25 mouse cellular contexts compared by ENCODE assay signal in the genomic region with DNA sequence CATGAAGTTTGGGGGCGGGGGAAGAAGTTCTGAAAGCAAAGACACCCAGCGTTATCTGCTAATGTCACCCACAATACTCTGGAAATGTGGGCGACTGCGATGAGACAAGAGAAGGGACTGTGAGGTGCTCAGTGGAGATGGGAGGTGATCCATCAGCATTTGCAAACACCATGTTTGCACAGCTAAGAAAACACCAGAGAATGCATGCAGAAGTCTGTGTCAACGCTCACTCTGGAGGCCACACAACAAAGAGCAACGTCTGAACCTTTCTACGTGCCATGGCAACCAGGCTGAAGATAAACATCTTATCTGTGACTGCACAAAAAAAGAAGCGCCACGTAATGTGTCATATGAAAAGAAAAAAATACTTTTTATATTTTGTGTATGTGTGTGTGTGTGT. TPM values are rescaled to one million over a fixed set of nuclear protein-coding genes. Genes with fewer than 3 reads are reported as not detected.
A peak's percentile ranks its signal among the peaks of the same experiment; 100 is the strongest.
DNase-seq lines count a peak whose midpoint lies in the region; ATAC-seq and TF ChIP-seq lines count a peak whose summit lies in the region.
"Had no signal": no experiment of that assay in that cellular context is flagged by ENCODE, and none has a peak within 500 bp of the region (broad histone marks: within the 10 kb centered on the region; RNA-seq: fewer than 3 reads in every experiment).

No protein-coding gene starts in this region.

- TF ChIP-seq EP300 in liver, embryonic 14.5 days (IDR thresholded peaks at IDR 0.05; ENCODE audit: low read depth): peak; percentile 81

- TF ChIP-seq CTCF in liver, embryonic 14.5 days (IDR thresholded peaks at IDR 0.05; ENCODE audit: low read depth): no peak

- 72% methylated on average over 9 of the region's 9 CpGs for WGBS in midbrain, embryonic 11.5 days
- WGBS in midbrain, embryonic 15.5 days: 73% methylated on average over 9 of the region's 9 CpGs
- WGBS in liver, embryonic 14.5 days (ENCODE audit: insufficient replicate concordance): 27% methylated on average over 9 of the region's 9 CpGs
- 75% methylated on average over 9 of the region's 9 CpGs for WGBS in hindbrain, embryonic 13.5 days
- WGBS in hindbrain, embryonic 11.5 days: 70% methylated on average over 9 of the region's 9 CpGs

- H3K9ac ChIP-seq in midbrain, embryonic 11.5 days (ENCODE audit: low read length): no peak overlapping the region
- no peak overlapping the region for H3K9ac ChIP-seq in midbrain, embryonic 15.5 days
- H3K9ac ChIP-seq in liver, embryonic 14.5 days (replicated peaks): no peak overlapping the region
- no peak overlapping the region for H3K9ac ChIP-seq in hindbrain, embryonic 13.5 days
- no peak overlapping the region for H3K9ac ChIP-seq in hindbrain, embryonic 11.5 days (ENCODE audit: low read depth, low read length)
- H3K9ac ChIP-seq: embryonic facial prominence, embryonic 12.5 days; forebrain, postnatal 0 days; kidney, embryonic 15.5 days; limb, embryonic 13.5 days; lung, embryonic 15.5 days; midbrain, embryonic 12.5 days; neural tube, embryonic 13.5 days had no signal

- no peaks in the 10 kb centered on the region for H3K4me1 ChIP-seq in midbrain, embryonic 11.5 days (ENCODE audit: control insufficient read depth, insufficient read depth, low read length)
- H3K4me1 ChIP-seq in midbrain, embryonic 15.5 days: no peaks in the 10 kb centered on the region
- H3K4me1 ChIP-seq in liver, embryonic 14.5 days (replicated peaks; ENCODE audit: control insufficient read depth in 2 of 2, insufficient read depth in 2 of 2, low read length in 1 of 2): peaks cover 21 to 35% of the 10 kb centered on the region in 2 experiments
- H3K4me1 ChIP-seq in hindbrain, embryonic 13.5 days (replicated peaks): no peaks in the 10 kb centered on the region
- no peaks in the 10 kb centered on the region for H3K4me1 ChIP-seq in hindbrain, embryonic 11.5 days (replicated peaks; ENCODE audit: control insufficient read depth, insufficient read depth, low read length)
- H3K4me1 ChIP-seq: embryonic facial prominence, embryonic 12.5 days; kidney, embryonic 15.5 days; lung, embryonic 15.5 days; midbrain, embryonic 12.5 days; neural tube, embryonic 13.5 days had no signal

- no peaks in the 10 kb centered on the region for H3K9me3 ChIP-seq in midbrain, embryonic 11.5 days (ENCODE audit: control insufficient read depth, low read length)
- H3K9me3 ChIP-seq in midbrain, embryonic 15.5 days: no peaks in the 10 kb centered on the region
- no peaks in the 10 kb centered on the region for H3K9me3 ChIP-seq in liver, embryonic 14.5 days (ENCODE audit: control insufficient read depth, low read length)
- H3K9me3 ChIP-seq in hindbrain, embryonic 13.5 days: no peaks in the 10 kb centered on the region
- no peaks in the 10 kb centered on the region for H3K9me3 ChIP-seq in hindbrain, embryonic 11.5 days (ENCODE audit: control insufficient read depth, low read length)
- H3K9me3 ChIP-seq: embryonic facial prominence, embryonic 12.5 days; kidney, embryonic 15.5 days; limb, embryonic 13.5 days; lung, embryonic 15.5 days; midbrain, embryonic 12.5 days; neural tube, embryonic 13.5 days had no signal

- no peaks in the 10 kb centered on the region for H3K27me3 ChIP-seq in midbrain, embryonic 11.5 days (ENCODE audit: control insufficient read depth, insufficient read depth, low read length)
- no peaks in the 10 kb centered on the region for H3K27me3 ChIP-seq in midbrain, embryonic 15.5 days (replicated peaks)
- H3K27me3 ChIP-seq in liver, embryonic 14.5 days (ENCODE audit: control insufficient read depth, insufficient read depth, low read length): no peaks in the 10 kb centered on the region
- 0 out of 2 replicates have a peak, but pooled peaks cover 4% of the 10 kb centered on the region for H3K27me3 ChIP-seq in hindbrain, embryonic 13.5 days
- H3K27me3 ChIP-seq in hindbrain, embryonic 11.5 days (ENCODE audit: control insufficient read depth, insufficient read depth, low read length): no peaks in the 10 kb centered on the region
- H3K27me3 ChIP-seq: embryonic facial prominence, embryonic 12.5 days; kidney, embryonic 15.5 days; lung, embryonic 15.5 days; midbrain, embryonic 12.5 days; neural tube, embryonic 13.5 days had no signal

- H3K4me3 ChIP-seq in midbrain, embryonic 11.5 days (ENCODE audit: low read depth, low read length): no peak overlapping the region
- H3K4me3 ChIP-seq in midbrain, embryonic 15.5 days: no peak overlapping the region
- peak overlapping the region; percentile 15 to 18; a peak in 2 of 4 replicates for H3K4me3 ChIP-seq in liver, embryonic 14.5 days (ENCODE audit: insufficient read depth in 1 of 2, low read depth in 2 of 2, low read length in 2 of 2)
- H3K4me3 ChIP-seq in hindbrain, embryonic 13.5 days: no peak overlapping the region
- H3K4me3 ChIP-seq in hindbrain, embryonic 11.5 days (ENCODE audit: low read depth, low read length): no peak overlapping the region
- H3K4me3 ChIP-seq: embryonic facial prominence, embryonic 12.5 days; kidney, embryonic 15.5 days; limb, embryonic 13.5 days; lung, embryonic 15.5 days; midbrain, embryonic 12.5 days; neural tube, embryonic 13.5 days had no signal

- ATAC-seq in midbrain, embryonic 11.5 days (ENCODE audit: low FRiP score): peak; percentile 65
- ATAC-seq in midbrain, embryonic 15.5 days (replicated peaks): no peak
- peak; percentile 79 for ATAC-seq in erythroblast, adult 5-6 weeks (replicated peaks; ENCODE audit: low FRiP score, poor library complexity, severe bottlenecking)
- ATAC-seq in liver, embryonic 14.5 days (ENCODE audit: insufficient read depth): peak; percentile 82
- no peak for ATAC-seq in hindbrain, embryonic 13.5 days (ENCODE audit: low FRiP score)
- ATAC-seq in activated CD4-positive, CD25-positive, alpha-beta regulatory T cell, adult 4 months: no peak
- ATAC-seq in hindbrain, embryonic 11.5 days (ENCODE audit: low FRiP score): no peak
- ATAC-seq: forebrain, postnatal 0 days; hindbrain, postnatal 0 days; intestine, postnatal 0 days had no signal

- no peak overlapping the region for H3K4me2 ChIP-seq in midbrain, embryonic 11.5 days
- H3K4me2 ChIP-seq in midbrain, embryonic 15.5 days: no peak overlapping the region
- H3K4me2 ChIP-seq in liver, embryonic 14.5 days (ENCODE audit: low read depth): peak overlapping the region; percentile 60
- H3K4me2 ChIP-seq in hindbrain, embryonic 13.5 days: no peak overlapping the region
- no peak overlapping the region for H3K4me2 ChIP-seq in hindbrain, embryonic 11.5 days (replicated peaks; ENCODE audit: low read depth, low read length)
- H3K4me2 ChIP-seq: embryonic facial prominence, embryonic 12.5 days; heart, embryonic 11.5 days; kidney, embryonic 15.5 days; limb, embryonic 13.5 days; lung, embryonic 15.5 days; midbrain, embryonic 12.5 days; neural tube, embryonic 13.5 days had no signal

- H3K27ac ChIP-seq in midbrain, embryonic 11.5 days (ENCODE audit: low read depth, low read length): no peak overlapping the region
- H3K27ac ChIP-seq in midbrain, embryonic 15.5 days: no peak overlapping the region
- peak overlapping the region; percentile 58 for H3K27ac ChIP-seq in liver, embryonic 14.5 days
- no peak overlapping the region for H3K27ac ChIP-seq in hindbrain, embryonic 13.5 days
- H3K27ac ChIP-seq in hindbrain, embryonic 11.5 days (ENCODE audit: low read depth, low read length): no peak overlapping the region
- H3K27ac ChIP-seq: embryonic facial prominence, embryonic 12.5 days; hindbrain, postnatal 0 days; kidney, embryonic 15.5 days; limb, embryonic 13.5 days; lung, embryonic 15.5 days; midbrain, embryonic 12.5 days; neural tube, embryonic 13.5 days had no signal

- peak; percentile 56 for DNase-seq in midbrain, embryonic 11.5 days (ENCODE audit: low spot score, missing footprints)
- peak; percentile 65 to 75 (median 73) for DNase-seq in liver, embryonic 14.5 days (ENCODE audit: low read depth in 3 of 3, low spot score in 3 of 3)
- no peak for DNase-seq in hindbrain, embryonic 11.5 days (ENCODE audit: low spot score)
- DNase-seq: cerebellum, adult 11-12 months; cerebellum, postnatal 25 days; forebrain, postnatal 0 days; heart, postnatal 10 days; lung, postnatal 4 days; right cerebral cortex, adult 18-20 months; thymus, postnatal 25 days had no signal

- no peaks in the 10 kb centered on the region for H3K36me3 ChIP-seq in midbrain, embryonic 11.5 days (ENCODE audit: control insufficient read depth, insufficient read depth, low read length)
- H3K36me3 ChIP-seq in midbrain, embryonic 15.5 days (replicated peaks): no peaks in the 10 kb centered on the region
- no peaks in the 10 kb centered on the region for H3K36me3 ChIP-seq in liver, embryonic 14.5 days (replicated peaks; ENCODE audit: control insufficient read depth, insufficient read depth, low read depth)
- no peaks in the 10 kb centered on the region for H3K36me3 ChIP-seq in hindbrain, embryonic 13.5 days
- H3K36me3 ChIP-seq in hindbrain, embryonic 11.5 days (ENCODE audit: control insufficient read depth, insufficient read depth, low read length): no peaks in the 10 kb centered on the region
- H3K36me3 ChIP-seq: embryonic facial prominence, embryonic 12.5 days; kidney, embryonic 15.5 days; limb, embryonic 13.5 days; lung, embryonic 15.5 days; midbrain, embryonic 12.5 days; neural tube, embryonic 13.5 days had no signal

RNA-seq across cellular contexts. Expression of gene Pkd1l1, which starts 2.6 kb away (rescaled TPM):
- polyA plus RNA-seq in midbrain, embryonic 11.5 days (2014; fragmentation: Nextera tagmentation; extraction: Ambion mirVana): not detected in 2 replicates
- polyA plus RNA-seq in midbrain, embryonic 15.5 days (2015; fragmentation: Nextera tagmentation; extraction: Ambion mirVana): 0.27 and 0.28 TPM in 2 replicates
- 0.77 TPM in 1 of 2 replicates, not detected in the other for total RNA-seq in erythroblast, adult 5-6 weeks (2015; ENCODE audit: low replicate concordance)
- total RNA-seq in erythroblast, adult 5-6 weeks (2017; ENCODE audit: low replicate concordance): 2.0 and 3.5 TPM in 2 replicates
- polyA plus RNA-seq in liver, embryonic 14.5 days (2012; rRNA removed): 0.22 and 0.23 TPM in 2 replicates
- polyA plus RNA-seq in liver, embryonic 14.5 days (2014; fragmentation: Nextera tagmentation; extraction: Ambion mirVana): 0.08 and 0.11 TPM in 2 replicates
- 0.08 and 0.10 TPM in 2 replicates for polyA plus RNA-seq in hindbrain, embryonic 13.5 days (2015; fragmentation: Nextera tagmentation; extraction: Ambion mirVana)
- polyA plus RNA-seq in activated CD4-positive, CD25-positive, alpha-beta regulatory T cell, adult 4 months (2017; shearing (Covaris generic)): not detected
- 0.07 TPM in 1 of 2 replicates, not detected in the other for polyA plus RNA-seq in hindbrain, embryonic 11.5 days (2014; fragmentation: Nextera tagmentation; extraction: Ambion mirVana)
- total RNA-seq: gastrocnemius, postnatal 4 days; heart, postnatal 10 days; layer of hippocampus, postnatal 25 days had no signal
- polyA plus RNA-seq: heart, embryonic 11.5 days; intestine, postnatal 0 days had no signal

RNA-seq across cellular contexts. Expression of gene Hus1, which starts 40.5 kb away (rescaled TPM):
- polyA plus RNA-seq in midbrain, embryonic 11.5 days (2014; fragmentation: Nextera tagmentation; extraction: Ambion mirVana): 22.0 and 22.6 TPM in 2 replicates
- 7.9 and 9.2 TPM in 2 replicates for polyA plus RNA-seq in midbrain, embryonic 15.5 days (2015; fragmentation: Nextera tagmentation; extraction: Ambion mirVana)
- total RNA-seq in erythroblast, adult 5-6 weeks (2015; ENCODE audit: low replicate concordance): 4.4 and 5.0 TPM in 2 replicates
- 5.2 and 9.3 TPM in 2 replicates for total RNA-seq in erythroblast, adult 5-6 weeks (2017; ENCODE audit: low replicate concordance)
- 6.7 and 7.8 TPM in 2 replicates for polyA plus RNA-seq in liver, embryonic 14.5 days (2012; rRNA removed)
- polyA plus RNA-seq in liver, embryonic 14.5 days (2014; fragmentation: Nextera tagmentation; extraction: Ambion mirVana): 8.8 and 9.6 TPM in 2 replicates
- 9.7 and 9.9 TPM in 2 replicates for polyA plus RNA-seq in hindbrain, embryonic 13.5 days (2015; fragmentation: Nextera tagmentation; extraction: Ambion mirVana)
- 1 to 10 TPM; 6.9 to 7.6 TPM for polyA plus RNA-seq in activated CD4-positive, CD25-positive, alpha-beta regulatory T cell, adult 4 months (2017; shearing (Covaris generic))
- 16.9 and 19.0 TPM in 2 replicates for polyA plus RNA-seq in hindbrain, embryonic 11.5 days (2014; fragmentation: Nextera tagmentation; extraction: Ambion mirVana)

Comparison
In these comparisons a context has a peak if more than half of its experiments do, and no peak if none do; other contexts are left out.
1. ATAC-seq: peak in midbrain, embryonic 11.5 days (single experiment), erythroblast, adult 5-6 weeks (single experiment) and liver, embryonic 14.5 days (single experiment); none in midbrain, embryonic 15.5 days (single experiment), hindbrain, embryonic 13.5 days (single experiment), activated CD4-positive, CD25-positive, alpha-beta regulatory T cell, adult 4 months (single experiment) and hindbrain, embryonic 11.5 days (single experiment).
2. H3K4me3 ChIP-seq: peak in liver, embryonic 14.5 days (2 of 2); none in midbrain, embryonic 11.5 days (single experiment), midbrain, embryonic 15.5 days (single experiment), hindbrain, embryonic 13.5 days (single experiment) and hindbrain, embryonic 11.5 days (single experiment).